Mouse (Mus musculus) spleen, adult 2 months (tissue): Measurements from ENCODE around the gene Prkcb.

Experiments used
- CTCF ChIP-seq: fragments of 200-500 bp; IDR thresholded peaks from 2 replicates; pipeline ENCODE4 v1.5.1; 2011; ENCODE audit warnings: mild to moderate bottlenecking, inconsistent platforms; ENCODE audit not compliant: insufficient read depth, insufficient read length, insufficient replicate concordance; ENCODE audit errors: extremely low read depth
- POLR2A ChIP-seq: fragments of 200-500 bp; IDR thresholded peaks from 2 replicates; pipeline ENCODE4 v1.6.1; 2011; ENCODE audit warnings: low read depth, low read length, inconsistent platforms

GRCm38 (mm10) chr7:122290771-122291170 is 2.2 kb downstream of the Prkcb start:
- TF ChIP-seq CTCF, result no peak
- no peak for TF ChIP-seq POLR2A
